Mouse (Mus musculus) spleen, adult 2 months (tissue): ENCODE data around the gene Smarcal1. TPM values are rescaled to one million over a fixed set of nuclear protein-coding genes. Genes with fewer than 3 reads are reported as not detected.

Experiments used
- DNase-seq, 2 experiments: peaks; one replicate each; pipeline versions ENCODE4 v3.0.0 to v3.0.0-alpha.2; 2012 to 2021; ENCODE audit warnings: low spot score in 2 of 2, low read depth in 1 of 2
- H3K27ac ChIP-seq: fragments of 200-500 bp; 2 replicates; pipeline ENCODE4 v1.5.1; 2012; ENCODE audit warnings: low read length, inconsistent platforms; ENCODE audit not compliant: insufficient read depth
- H3K27me3 ChIP-seq: fragments of 200-500 bp; 2 replicates; pipeline ENCODE4 v1.6.1; 2012; ENCODE audit warnings: mild to moderate bottlenecking, moderate library complexity, low read length, inconsistent platforms; ENCODE audit not compliant: control insufficient read depth, insufficient read depth
- H3K36me3 ChIP-seq: fragments of 200-500 bp; 2 replicates; pipeline ENCODE4 v1.6.1; 2012; ENCODE audit warnings: mild to moderate bottlenecking, low read length, inconsistent platforms; ENCODE audit not compliant: control insufficient read depth, insufficient read depth
- H3K4me1 ChIP-seq: fragments of 200-500 bp; 2 replicates; pipeline ENCODE4 v1.6.1; 2011; ENCODE audit warnings: inconsistent platforms; ENCODE audit not compliant: control insufficient read depth, insufficient read depth, insufficient read length
- H3K4me3 ChIP-seq: fragments of 200-500 bp; 2 replicates; pipeline ENCODE4 v1.5.1; 2011; ENCODE audit warnings: mild to moderate bottlenecking, inconsistent platforms; ENCODE audit not compliant: insufficient read depth, insufficient read length; ENCODE audit errors: extremely low read depth
- CTCF ChIP-seq: fragments of 200-500 bp; IDR thresholded peaks from 2 replicates; pipeline ENCODE4 v1.5.1; 2011; ENCODE audit warnings: mild to moderate bottlenecking, inconsistent platforms; ENCODE audit not compliant: insufficient read depth, insufficient read length, insufficient replicate concordance; ENCODE audit errors: extremely low read depth
- POLR2A ChIP-seq: fragments of 200-500 bp; IDR thresholded peaks from 2 replicates; pipeline ENCODE4 v1.6.1; 2011; ENCODE audit warnings: low read depth, low read length, inconsistent platforms
- WGBS: fragments of 180-500 bp; shearing (Covaris S2); methylation state at CpG from one replicate; pipeline ENCODE4 v1.1.7; 2018; 5-methylcytosine and 5-hydroxymethylcytosine counted together
- polyA plus RNA-seq: library from polyadenylated mRNA; depleted of rRNA; stranded (reverse); fragments of >200 nt; gene quantifications from 2 replicates; pipeline ENCODE4 v1.2.3, GENCODE M21; 2012

Smarcal1 gene
- polyA plus RNA-seq, 1 experiment = 23.1 TPM

- H3K4me1 ChIP-seq = no peaks in the 10 kb centered on the region
- H3K27me3 ChIP-seq = no peaks in the 10 kb centered on the region
- H3K36me3 ChIP-seq = no peaks in the 10 kb centered on the region
- no peak overlapping the region for H3K27ac ChIP-seq
- WGBS = 43% methylated on average over 4 of the region's 4 CpGs
- H3K4me3 ChIP-seq = no peak overlapping the region
- TF ChIP-seq POLR2A = no peak
- DNase-seq = no peak
Observed at GRCm38 (mm10) chr1:72575121-72575520, 7.9 kb upstream of the Smarcal1 start.

GRCm38 (mm10) chr1:72577481-72577922 is 5.5 kb upstream of the Smarcal1 start:
- Histone ChIP-seq H3K27ac (no peak overlapping the region), H3K4me3 (no peak overlapping the region), H3K4me1 (no peaks in the 10 kb centered on the region), H3K27me3 (no peaks in the 10 kb centered on the region), H3K36me3 (no peaks in the 10 kb centered on the region)
- no peak for DNase-seq
- WGBS = 75% methylated on average over 12 of the region's 12 CpGs
- TF ChIP-seq POLR2A (no peak), CTCF (no peak)

GRCm38 (mm10) chr1:72578351-72578750 is 4.7 kb upstream of the Smarcal1 start:
- no peak overlapping the region for H3K4me3 ChIP-seq
- 34% methylated on average over 15 of the region's 15 CpGs for WGBS
- H3K27ac ChIP-seq = no peak overlapping the region
- DNase-seq = no peak
- no peaks in the 10 kb centered on the region for H3K4me1 ChIP-seq
- no peaks in the 10 kb centered on the region for H3K36me3 ChIP-seq
- H3K27me3 ChIP-seq = no peaks in the 10 kb centered on the region
- TF ChIP-seq CTCF (no peak), POLR2A (no peak)

GRCm38 (mm10) chr1:72578806-72579205 is 4.2 kb upstream of the Smarcal1 start:
- 27% methylated on average over 4 of the region's 4 CpGs for WGBS
- TF ChIP-seq POLR2A (no peak), CTCF (no peak)
- no peaks in the 10 kb centered on the region for H3K4me1 ChIP-seq
- H3K36me3 ChIP-seq = no peaks in the 10 kb centered on the region
- H3K4me3 ChIP-seq = no peak overlapping the region
- no peak for DNase-seq
- H3K27ac ChIP-seq = no peak overlapping the region
- no peaks in the 10 kb centered on the region for H3K27me3 ChIP-seq

- TF ChIP-seq POLR2A (no peak), CTCF (no peak)
- Histone ChIP-seq H3K4me1 (0 out of 2 replicates have a peak, but pooled peaks cover 2% of the 10 kb centered on the region), H3K36me3 (peaks cover 15% of the 10 kb centered on the region), H3K4me3 (no peak overlapping the region), H3K27me3 (no peaks in the 10 kb centered on the region), H3K27ac (no peak overlapping the region)
- WGBS = 68% methylated on average over 4 of the region's 4 CpGs
- no peak for DNase-seq
Observed at GRCm38 (mm10) chr1:72583906-72584305, 855 bp downstream of the Smarcal1 start.

GRCm38 (mm10) chr1:72585971-72586875 is 3.2 kb downstream of the Smarcal1 start:
- H3K4me3 ChIP-seq = no peak overlapping the region
- 93% methylated on average over 17 of the region's 17 CpGs for WGBS
- 0 out of 2 replicates have a peak, but pooled peaks cover 2% of the 10 kb centered on the region for H3K4me1 ChIP-seq
- peaks cover 22% of the 10 kb centered on the region for H3K36me3 ChIP-seq
- no peaks in the 10 kb centered on the region for H3K27me3 ChIP-seq
- no peak for TF ChIP-seq CTCF
- TF ChIP-seq POLR2A = no peak
- no peak overlapping the region for H3K27ac ChIP-seq
- no peak for DNase-seq

GRCm38 (mm10) chr1:72587532-72587931 is 4.5 kb downstream of the Smarcal1 start:
- 91% methylated on average over 15 of the region's 15 CpGs for WGBS
- no peak overlapping the region for H3K4me3 ChIP-seq
- TF ChIP-seq CTCF (no peak), POLR2A (no peak)
- DNase-seq = no peak
- H3K4me1 ChIP-seq = 0 out of 2 replicates have a peak, but pooled peaks cover 2% of the 10 kb centered on the region
- peaks cover 33% of the 10 kb centered on the region for H3K36me3 ChIP-seq
- H3K27ac ChIP-seq = no peak overlapping the region
- no peaks in the 10 kb centered on the region for H3K27me3 ChIP-seq
